Mouse (Mus musculus): ENCODE measurements around the gene Slc22a23.

- TF ChIP-seq CTCF (IDR thresholded peaks at IDR 0.05; ENCODE audit: low read depth) = no peak
- peak; percentile 57; the same call in 1 of the 2 replicates for TF ChIP-seq EP300 (IDR thresholded peaks at IDR 0.05; ENCODE audit: low read depth)
Observed at GRCm38 (mm10) chr13:34317051-34317450, 27.9 kb downstream of the Slc22a23 start.
